Mouse (Mus musculus) neural tube, embryonic 15.5 days (tissue): ENCODE measurements around the gene Dynll2. TPM values are rescaled to one million over a fixed set of nuclear protein-coding genes. Genes with fewer than 3 reads are reported as not detected.

Source experiments
- ATAC-seq: fragments of 200-750 bp; cut with Nextera tagmentation; 2 replicates; pipeline ENCODE4 v1.8.0; 2017; ENCODE audit warnings: mild to moderate bottlenecking, moderate TSS enrichment, moderate library complexity; ENCODE audit not compliant: low FRiP score
- H3K27ac ChIP-seq: fragments of 300-500 bp; sonication (generic); replicated peaks from 2 replicates; pipeline ENCODE4 v1.5.1; 2015; ENCODE audit warnings: mild to moderate bottlenecking, inconsistent platforms
- H3K27me3 ChIP-seq: fragments of 300-500 bp; sonication (generic); replicated peaks from 2 replicates; pipeline ENCODE4 v1.6.1; 2015; ENCODE audit warnings: inconsistent platforms
- H3K36me3 ChIP-seq: fragments of 300-500 bp; sonication (generic); 2 replicates; pipeline ENCODE4 v1.6.1; 2015; ENCODE audit warnings: inconsistent platforms
- H3K4me1 ChIP-seq: fragments of 300-500 bp; sonication (generic); 2 replicates; pipeline ENCODE4 v1.6.1; 2015; ENCODE audit warnings: inconsistent platforms
- H3K4me2 ChIP-seq: fragments of 300-500 bp; sonication (generic); 2 replicates; pipeline ENCODE4 v1.6.1; 2015; ENCODE audit warnings: inconsistent platforms, mild to moderate bottlenecking, moderate library complexity
- H3K4me3 ChIP-seq: fragments of 300-500 bp; sonication (generic); replicated peaks from 2 replicates; pipeline ENCODE4 v1.5.1; 2015; ENCODE audit warnings: mild to moderate bottlenecking, inconsistent platforms
- H3K9ac ChIP-seq: fragments of 300-500 bp; sonication (generic); replicated peaks from 2 replicates; pipeline ENCODE4 v1.6.1; 2015; ENCODE audit warnings: mild to moderate bottlenecking, inconsistent platforms
- H3K9me3 ChIP-seq: fragments of 300-500 bp; sonication (generic); replicated peaks from 2 replicates; pipeline ENCODE4 v1.6.1; 2016; ENCODE audit warnings: inconsistent platforms
- WGBS: fragments of 180-500 bp; shearing (Covaris S2); methylation state at CpG from one replicate; pipeline ENCODE4 v1.1.7; 2015; ENCODE audit warnings: mixed read lengths; 5-methylcytosine and 5-hydroxymethylcytosine counted together
- polyA plus RNA-seq: library from polyadenylated mRNA; unstranded; fragments of >200 nt; fragmentation: Nextera tagmentation; extraction: Ambion mirVana; gene quantifications from 2 replicates; pipeline ENCODE4 v1.2.1, GENCODE M21; 2015

Dynll2 gene
- polyA plus RNA-seq, 1 experiment from 2014 or later = 76.0 TPM

DNA sequence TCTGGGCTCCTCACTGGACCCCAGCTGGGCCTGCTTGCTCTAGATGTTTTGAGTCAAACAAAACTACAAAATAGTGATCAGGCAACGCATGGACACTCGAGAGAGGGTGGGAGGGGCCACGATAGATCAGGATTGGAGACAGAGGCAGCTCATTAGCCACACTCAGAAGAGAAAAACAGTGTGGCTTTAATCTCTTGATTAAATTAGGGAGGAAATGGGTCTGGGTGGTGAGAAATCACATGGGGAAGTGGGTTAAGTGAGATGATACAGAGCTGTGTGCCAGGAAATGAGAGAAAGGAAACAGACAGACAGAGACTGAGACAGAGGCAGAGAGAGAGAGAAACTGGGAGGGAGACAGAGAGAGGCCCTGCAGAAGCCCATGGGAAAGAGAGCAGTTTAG is 22.0 kb downstream of the Dynll2 start:
- H3K27me3 ChIP-seq = no peaks in the 10 kb centered on the region
- no peaks in the 10 kb centered on the region for H3K36me3 ChIP-seq
- no peaks in the 10 kb centered on the region for H3K9me3 ChIP-seq
- WGBS = 44% methylated on average over 3 of the region's 3 CpGs
- H3K4me3 ChIP-seq = no peak overlapping the region
- H3K4me1 ChIP-seq = peaks cover 16% of the 10 kb centered on the region
- H3K9ac ChIP-seq = 0 out of 2 replicates have a peak overlapping the region, but pooled peaks have one; percentile 14
- H3K4me2 ChIP-seq = no peak overlapping the region
- no peak overlapping the region for H3K27ac ChIP-seq
- ATAC-seq = no peak

DNA sequence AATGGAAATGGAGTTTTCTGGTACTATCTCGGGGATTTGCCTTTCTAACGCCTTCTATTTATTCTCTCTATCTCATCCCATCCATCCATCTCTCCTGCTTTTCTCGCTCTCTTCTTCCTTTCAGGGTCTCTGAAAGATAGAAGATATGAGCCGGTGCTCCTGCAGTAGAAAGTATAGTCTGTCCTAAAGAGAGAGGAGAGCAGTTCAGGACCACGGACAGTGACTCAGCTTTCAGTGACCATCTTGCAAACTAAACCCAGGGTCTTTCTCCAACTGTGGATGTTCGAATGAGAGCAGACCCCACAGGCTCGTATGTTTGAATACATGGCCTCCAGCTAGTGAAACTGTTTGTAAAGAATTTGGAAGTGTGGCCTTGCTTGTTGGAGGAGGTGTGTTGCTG is 30.3 kb downstream of the Dynll2 start:
- 47% methylated on average over 7 of the region's 7 CpGs for WGBS
- no peaks in the 10 kb centered on the region for H3K36me3 ChIP-seq
- no peak overlapping the region for H3K9ac ChIP-seq
- no peak overlapping the region for H3K27ac ChIP-seq
- no peak overlapping the region for H3K4me3 ChIP-seq
- H3K4me1 ChIP-seq = no peaks in the 10 kb centered on the region
- no peaks in the 10 kb centered on the region for H3K9me3 ChIP-seq
- H3K27me3 ChIP-seq = 0 out of 2 replicates have a peak, but pooled peaks cover 4% of the 10 kb centered on the region
- ATAC-seq = no peak
- H3K4me2 ChIP-seq = no peak overlapping the region

DNA sequence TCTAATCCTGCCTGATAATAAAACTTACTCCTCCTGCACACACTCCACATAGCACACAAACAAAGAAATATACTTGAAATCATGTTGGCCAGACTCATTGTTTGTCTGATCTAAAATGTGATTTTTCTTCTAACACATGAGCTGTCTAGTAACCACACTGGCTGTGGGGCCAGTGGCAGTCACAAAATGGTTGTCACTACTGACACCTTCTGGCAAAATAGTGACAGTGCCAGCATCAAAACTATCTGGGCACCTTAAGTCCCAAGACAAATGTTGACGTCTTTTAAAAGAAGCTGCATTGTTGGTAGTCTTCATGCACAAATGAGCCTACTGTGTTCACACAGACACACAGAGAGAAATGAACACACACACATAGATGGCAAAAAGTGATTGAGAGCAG is 32.2 kb downstream of the Dynll2 start:
- no peaks in the 10 kb centered on the region for H3K9me3 ChIP-seq
- H3K9ac ChIP-seq = no peak overlapping the region
- no peaks in the 10 kb centered on the region for H3K36me3 ChIP-seq
- 0 out of 2 replicates have a peak, but pooled peaks cover 4% of the 10 kb centered on the region for H3K27me3 ChIP-seq
- WGBS = 11% methylated on average over 1 of the region's 1 CpGs
- no peaks in the 10 kb centered on the region for H3K4me1 ChIP-seq
- no peak overlapping the region for H3K4me2 ChIP-seq
- ATAC-seq = no peak
- H3K27ac ChIP-seq = no peak overlapping the region
- no peak overlapping the region for H3K4me3 ChIP-seq

DNA sequence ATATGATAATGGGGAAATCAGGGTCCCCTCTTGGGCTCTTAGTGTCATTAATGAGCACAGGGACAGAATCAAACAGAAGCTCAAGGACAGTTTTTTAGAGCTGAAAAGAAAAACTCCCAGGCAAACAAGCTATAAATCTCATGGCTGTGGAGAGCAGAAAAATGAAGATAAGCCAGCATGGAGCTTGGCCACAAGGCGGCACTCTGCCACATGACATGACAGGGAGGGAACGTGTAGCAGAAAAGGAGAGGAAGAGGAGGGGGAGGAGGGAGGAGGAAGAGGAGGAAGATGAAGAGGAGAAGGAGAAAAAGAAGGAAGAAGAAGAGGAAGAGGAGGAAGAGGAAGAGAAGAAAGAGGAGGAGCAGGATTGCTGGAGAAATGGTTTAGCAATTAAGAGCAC is 37.3 kb downstream of the Dynll2 start:
- no peaks in the 10 kb centered on the region for H3K4me1 ChIP-seq
- WGBS = 0% methylated on average over 2 of the region's 2 CpGs
- no peak overlapping the region for H3K4me3 ChIP-seq
- no peak for ATAC-seq
- no peaks in the 10 kb centered on the region for H3K27me3 ChIP-seq
- no peak overlapping the region for H3K9ac ChIP-seq
- H3K27ac ChIP-seq = no peak overlapping the region
- H3K9me3 ChIP-seq = no peaks in the 10 kb centered on the region
- H3K4me2 ChIP-seq = no peak overlapping the region
- no peaks in the 10 kb centered on the region for H3K36me3 ChIP-seq

DNA sequence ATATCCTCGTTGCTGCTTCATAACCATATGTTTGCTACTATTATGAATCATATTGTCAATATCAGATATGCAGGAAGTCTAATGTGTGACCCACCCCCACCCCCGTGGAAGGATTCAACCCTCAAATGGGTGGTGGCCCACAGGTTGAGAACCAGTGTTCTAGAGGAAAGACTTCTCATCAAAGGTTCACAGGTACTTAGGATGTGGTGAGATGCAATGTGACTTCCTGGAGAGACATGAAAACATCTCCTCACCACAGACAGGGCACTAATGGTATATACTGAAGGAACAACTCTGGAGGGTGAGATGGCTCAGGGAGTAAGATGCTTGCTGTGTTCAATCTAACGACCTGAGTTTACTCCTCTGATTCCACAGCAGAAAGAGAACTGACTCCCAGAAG is 51.9 kb downstream of the Dynll2 start:
- no peaks in the 10 kb centered on the region for H3K4me1 ChIP-seq
- no peak overlapping the region for H3K9ac ChIP-seq
- ATAC-seq = no peak
- WGBS = 77% methylated on average over 3 of the region's 3 CpGs
- H3K4me2 ChIP-seq = no peak overlapping the region
- H3K36me3 ChIP-seq = no peaks in the 10 kb centered on the region
- H3K27me3 ChIP-seq = no peaks in the 10 kb centered on the region
- no peak overlapping the region for H3K27ac ChIP-seq
- H3K4me3 ChIP-seq = no peak overlapping the region
- no peaks in the 10 kb centered on the region for H3K9me3 ChIP-seq

DNA sequence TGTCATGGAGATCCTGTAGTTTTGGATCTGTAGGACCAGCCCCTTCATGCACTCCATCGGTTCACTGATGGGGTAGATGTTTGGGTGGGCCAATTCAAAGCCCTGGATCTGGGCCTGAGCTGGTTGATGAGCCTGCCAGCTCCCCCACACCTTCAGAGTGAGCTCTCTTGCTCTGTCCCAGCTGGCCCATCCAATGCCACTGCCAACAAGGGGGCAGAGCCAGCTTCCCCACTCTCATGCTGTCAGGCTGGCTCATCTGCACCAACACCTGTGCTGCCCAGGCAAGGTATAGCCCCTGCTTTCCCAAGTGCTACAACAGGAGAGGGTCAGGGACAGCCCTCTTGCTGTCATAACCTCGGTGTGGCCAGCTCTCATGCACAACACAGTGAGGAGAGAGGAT is 53.6 kb downstream of the Dynll2 start:
- WGBS = 73% methylated on average over 2 of the region's 2 CpGs
- Histone ChIP-seq H3K4me2 (no peak overlapping the region), H3K9me3 (no peaks in the 10 kb centered on the region), H3K27me3 (no peaks in the 10 kb centered on the region), H3K4me1 (no peaks in the 10 kb centered on the region), H3K27ac (no peak overlapping the region), H3K9ac (no peak overlapping the region), H3K4me3 (no peak overlapping the region), H3K36me3 (no peaks in the 10 kb centered on the region)
- ATAC-seq = no peak

DNA sequence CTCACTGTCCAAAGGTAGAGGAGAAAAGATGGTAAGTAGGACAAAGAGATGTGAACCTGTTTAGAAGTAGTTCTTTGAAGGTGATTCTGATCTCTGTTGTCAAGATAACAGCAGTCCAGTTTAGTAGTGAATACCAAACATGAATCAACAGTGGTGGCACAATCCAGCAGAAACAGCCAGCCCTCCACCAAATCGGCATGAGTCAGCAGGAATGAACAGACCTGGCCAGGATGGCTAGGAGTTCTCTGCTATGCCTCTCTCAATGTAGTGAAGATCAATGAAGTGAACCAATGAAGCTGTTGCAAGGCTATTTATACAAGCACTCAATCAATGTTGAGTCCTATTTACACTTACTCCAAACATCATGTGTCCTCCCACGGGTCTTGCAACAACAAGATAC is 57.0 kb downstream of the Dynll2 start:
- H3K27ac ChIP-seq = no peak overlapping the region
- H3K4me2 ChIP-seq = no peak overlapping the region
- no peaks in the 10 kb centered on the region for H3K36me3 ChIP-seq
- H3K9ac ChIP-seq = no peak overlapping the region
- H3K4me1 ChIP-seq = no peaks in the 10 kb centered on the region
- H3K4me3 ChIP-seq = no peak overlapping the region
- 92% methylated on average over 2 of the region's 2 CpGs for WGBS
- peaks cover 4% of the 10 kb centered on the region; the same call in 1 of the 2 replicates for H3K27me3 ChIP-seq
- no peaks in the 10 kb centered on the region for H3K9me3 ChIP-seq
- ATAC-seq = no peak

Other genes with a start within 250 kb of the Dynll2 start
- 129 and 144 TPM in 2 replicates for gene Supt4a, start 250.0 kb downstream of the Dynll2 start, polyA plus RNA-seq
- 34.5 and 43.8 TPM in 2 replicates for gene Tspoap1, start 227.0 kb downstream of the Dynll2 start, polyA plus RNA-seq
- gene Mpo, start 194.0 kb downstream of the Dynll2 start, polyA plus RNA-seq = 0.51 and 2.5 TPM in 2 replicates
- 1.0 and 2.7 TPM in 2 replicates for gene Lpo, start 159.2 kb downstream of the Dynll2 start, polyA plus RNA-seq
- 12.1 and 12.4 TPM in 2 replicates for gene Mks1, start 134.3 kb downstream of the Dynll2 start, polyA plus RNA-seq
- 0.28 and 0.42 TPM in 2 replicates for gene Epx, start 112.0 kb downstream of the Dynll2 start, polyA plus RNA-seq
- gene Olfr462, start 95.3 kb downstream of the Dynll2 start, polyA plus RNA-seq = not detected in 2 replicates
- not detected in 2 replicates for gene Olfr463, start 90.1 kb downstream of the Dynll2 start, polyA plus RNA-seq
- gene Olfr464, start 66.6 kb downstream of the Dynll2 start, polyA plus RNA-seq = 0.08 and 0.13 TPM in 2 replicates
- gene Srsf1, start 59.8 kb upstream of the Dynll2 start, polyA plus RNA-seq = 183 and 211 TPM in 2 replicates
- gene Vezf1, start 80.7 kb upstream of the Dynll2 start, polyA plus RNA-seq = 35.0 and 39.1 TPM in 2 replicates
- gene Cuedc1, start 110.5 kb upstream of the Dynll2 start, polyA plus RNA-seq = 40.6 and 49.0 TPM in 2 replicates
- 64.9 and 66.2 TPM in 2 replicates for gene Mrps23, start 216.9 kb upstream of the Dynll2 start, polyA plus RNA-seq